Mouse (Mus musculus) natural killer cell, adult 2 months (primary cell): ENCODE results near the gene Pla1a.

Experiments
- DNase-seq, 2 experiments: peaks; one replicate each; pipeline ENCODE4 v3.0.0; 2022; ENCODE audit warnings: low spot score in 2 of 2

The Pla1a gene

DNA sequence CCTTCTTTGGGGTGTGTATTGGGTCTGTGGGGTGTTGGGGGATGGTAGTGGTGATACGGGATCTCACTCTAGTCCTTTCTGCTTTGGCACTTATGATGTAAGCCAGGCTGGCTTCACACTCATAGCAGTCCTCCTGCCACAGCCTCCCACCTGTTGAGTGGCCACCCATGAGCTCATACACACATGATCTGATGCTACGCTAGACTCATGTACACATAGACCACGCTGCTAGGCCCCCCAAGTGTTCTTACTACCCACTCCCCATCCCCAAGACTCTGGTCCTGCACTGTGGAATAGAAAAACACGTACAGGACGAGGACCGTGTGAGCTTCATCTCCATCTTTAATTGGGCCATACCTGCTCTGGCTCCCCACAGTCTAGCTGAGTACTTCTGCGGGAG lies 63.9 kb downstream of the Pla1a start:
- no peak for DNase-seq

DNA sequence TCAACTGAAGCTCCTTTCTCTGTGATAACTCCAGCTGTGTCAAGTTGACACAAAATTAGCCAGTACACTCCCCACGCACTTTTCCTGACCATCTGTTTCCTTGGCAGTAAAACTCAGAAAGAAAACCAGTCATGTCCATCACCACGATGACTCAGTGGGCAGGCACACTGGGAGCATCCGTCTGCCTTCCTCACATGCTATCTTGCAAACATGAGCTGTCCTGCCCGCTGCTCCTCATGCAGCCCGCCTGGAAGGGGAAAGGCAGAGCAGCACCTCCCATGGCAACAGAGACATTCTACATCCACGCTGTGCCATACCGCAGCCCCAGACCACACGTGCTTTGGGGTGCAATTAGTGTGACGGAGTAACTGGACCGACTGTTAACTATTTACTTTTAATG lies 64.6 kb downstream of the Pla1a start:
- DNase-seq: no peak

DNA sequence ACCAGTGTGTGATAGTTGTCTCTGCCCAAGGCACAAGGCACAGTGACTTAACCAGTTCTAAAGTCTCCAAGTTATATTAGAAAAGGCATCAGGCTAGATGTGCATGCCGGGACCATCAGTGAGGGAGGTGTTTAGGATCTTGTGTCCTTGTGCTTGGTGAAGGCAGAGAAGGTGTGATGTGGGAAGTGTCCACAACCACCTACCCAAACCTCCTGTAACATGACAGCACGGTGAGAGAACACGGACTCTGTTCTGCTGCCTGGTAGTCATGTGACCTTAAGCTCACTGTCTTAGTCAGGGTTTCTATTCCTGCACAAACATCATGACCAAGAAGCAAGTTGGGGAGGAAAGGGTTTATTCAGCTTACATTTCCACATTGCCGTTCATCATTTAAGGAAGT lies 66.7 kb downstream of the Pla1a start:
- no peak for DNase-seq

DNA sequence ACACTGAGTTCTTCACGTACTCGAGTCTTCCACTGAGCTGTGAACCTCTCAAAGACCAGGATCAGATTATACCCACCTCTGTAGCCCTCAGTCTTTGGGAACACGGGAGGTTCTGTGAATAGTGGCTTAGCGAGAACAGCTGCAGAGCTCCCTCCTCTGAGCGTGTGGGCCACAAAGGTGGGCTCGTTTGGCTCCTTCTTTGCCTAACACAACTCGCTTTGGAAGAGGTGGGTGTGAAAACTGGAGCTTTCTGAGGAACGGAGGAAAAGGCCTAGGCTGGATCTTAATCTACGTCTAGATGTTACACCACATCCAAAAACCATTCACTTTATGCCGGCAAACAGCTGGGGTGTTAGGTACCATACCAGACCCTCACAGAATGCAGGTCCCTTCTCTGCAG lies 67.6 kb downstream of the Pla1a start:
- no peak for DNase-seq

DNA sequence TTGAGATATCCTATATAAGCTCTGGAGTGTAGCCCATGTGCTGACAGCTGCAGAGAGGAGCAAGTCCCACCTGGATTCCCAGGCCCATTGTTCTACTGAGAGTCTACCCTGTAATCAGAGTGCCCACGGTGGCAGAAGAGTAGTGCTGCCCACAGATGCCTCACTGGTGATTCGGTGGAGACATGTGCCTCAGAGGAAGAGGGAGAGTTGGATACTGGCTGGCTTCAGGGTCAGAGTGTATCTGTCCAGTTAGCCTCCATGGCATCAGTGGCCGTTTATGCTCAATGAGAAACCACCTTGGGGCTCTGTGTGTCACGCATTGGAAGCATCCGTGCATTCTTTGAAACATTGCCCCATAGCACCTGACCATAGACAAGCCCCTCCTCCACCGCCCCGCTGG lies 69.3 kb downstream of the Pla1a start:
- DNase-seq: no peak

DNA sequence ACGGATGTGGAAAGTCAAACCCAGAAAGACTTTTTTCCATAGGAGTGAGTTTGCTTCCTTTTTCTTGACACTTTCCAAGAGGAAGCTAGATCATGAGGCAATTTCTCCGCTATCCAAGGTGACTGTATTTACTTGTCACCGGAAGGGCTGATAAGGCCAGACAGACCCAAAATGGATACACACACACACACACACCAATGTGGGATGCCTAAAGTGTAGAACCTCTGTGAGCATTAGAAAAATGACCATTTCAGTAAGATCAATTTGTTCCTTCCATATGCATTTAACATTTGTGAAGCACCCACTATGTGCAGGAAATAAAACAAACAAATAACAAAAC lies 69.7 kb downstream of the Pla1a start:
- DNase-seq: no peak

DNA sequence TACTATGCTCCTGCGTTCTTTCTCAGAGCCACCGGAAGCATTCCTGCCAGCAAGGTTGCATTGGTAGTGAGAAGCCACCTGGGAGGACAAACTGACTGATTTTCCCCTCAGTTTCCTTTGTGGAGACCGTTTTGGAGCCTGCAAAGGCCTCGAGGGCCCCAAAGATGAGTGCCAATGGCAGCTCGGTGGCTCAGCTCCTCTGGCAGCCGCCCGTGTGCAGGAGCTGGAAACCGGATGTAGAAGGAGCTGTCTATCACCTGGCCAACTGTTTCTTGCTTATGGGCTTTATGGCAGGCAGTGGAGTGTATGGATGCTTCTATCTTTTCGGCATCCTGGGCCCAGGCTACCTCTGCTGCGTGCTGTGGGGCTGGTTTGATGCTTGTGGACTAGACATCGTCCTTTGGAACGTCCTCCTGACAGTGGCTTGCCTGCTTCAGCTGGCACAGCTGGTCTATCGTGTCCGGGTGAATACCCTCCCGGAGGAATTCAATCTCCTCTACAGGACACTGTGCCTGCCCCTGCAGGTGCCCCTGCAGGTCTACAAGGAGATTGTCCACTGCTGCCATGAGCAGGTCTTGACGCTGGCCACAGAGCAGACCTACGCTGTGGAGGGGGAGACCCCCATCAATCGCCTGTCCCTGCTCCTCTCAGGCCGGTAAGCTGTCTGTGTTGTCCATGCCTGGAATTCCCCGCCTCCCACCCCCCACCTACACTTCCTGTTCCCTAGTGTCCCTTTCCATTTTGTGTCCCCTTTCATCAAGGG lies 70.3 kb downstream of the Pla1a start:
- no peak for DNase-seq

DNA sequence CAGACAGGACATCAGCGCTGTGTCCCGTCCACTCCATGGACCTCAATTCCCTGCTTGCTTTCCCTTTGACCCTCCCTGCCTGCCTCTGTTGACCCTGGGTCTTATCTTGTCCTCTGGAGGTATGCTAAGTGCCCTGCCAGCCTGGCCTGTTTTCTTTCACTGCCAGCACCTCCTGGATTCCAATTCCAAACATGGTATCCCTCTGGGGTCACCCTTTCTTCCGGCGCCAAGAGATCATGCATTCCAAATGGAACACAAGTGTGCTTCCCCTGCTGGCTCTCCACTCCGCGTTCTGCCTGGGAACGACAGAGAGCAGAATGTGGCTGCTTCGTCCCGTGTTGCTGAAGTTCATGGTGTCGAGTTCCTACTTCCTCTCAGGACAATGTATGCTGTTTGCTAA lies 71.0 kb downstream of the Pla1a start, which contains the start of gene Popdc2:
Gene Popdc2 (plus strand): TSS at position 277 of the 400 bp plus-strand sequence.
- no peak for DNase-seq

DNA sequence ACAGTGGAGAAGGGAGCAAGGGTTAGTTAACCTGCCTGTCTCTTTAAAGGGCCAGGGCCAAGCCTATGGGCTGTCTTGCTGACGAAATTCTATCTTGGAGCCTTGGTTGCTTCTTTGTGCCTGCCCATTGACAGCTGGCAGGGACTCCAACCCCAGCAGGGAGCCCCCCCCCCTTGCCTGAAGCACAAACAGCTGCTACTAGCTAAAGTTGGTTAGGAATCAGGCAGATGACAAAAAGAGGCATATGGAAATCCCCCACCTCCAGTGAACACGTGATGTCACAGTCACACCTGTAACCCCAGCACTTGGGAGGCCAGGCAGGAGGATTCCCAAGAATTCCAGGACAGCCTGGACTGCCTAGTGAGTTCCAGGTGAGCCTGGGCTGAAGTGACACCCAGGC lies 72.6 kb downstream of the Pla1a start:
- DNase-seq: no peak

DNA sequence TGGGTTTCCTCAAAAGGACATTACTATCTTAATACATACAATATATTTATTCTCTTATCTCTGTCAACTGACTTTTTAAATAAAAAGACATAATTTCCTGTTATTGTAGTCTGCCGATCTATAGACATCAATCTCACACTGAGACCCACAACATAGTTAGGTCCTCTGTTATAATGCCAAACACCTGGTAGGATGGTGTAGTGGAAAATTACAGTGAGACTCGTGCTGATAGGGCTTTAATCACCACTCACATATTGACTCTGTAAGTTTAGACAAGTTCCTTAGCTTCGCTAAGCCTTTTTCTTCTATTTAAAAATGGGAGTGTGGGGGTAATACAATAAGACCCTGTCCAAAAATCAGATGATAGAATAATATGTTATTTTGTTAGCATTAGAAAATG lies 73.1 kb downstream of the Pla1a start:
- no peak for DNase-seq

DNA sequence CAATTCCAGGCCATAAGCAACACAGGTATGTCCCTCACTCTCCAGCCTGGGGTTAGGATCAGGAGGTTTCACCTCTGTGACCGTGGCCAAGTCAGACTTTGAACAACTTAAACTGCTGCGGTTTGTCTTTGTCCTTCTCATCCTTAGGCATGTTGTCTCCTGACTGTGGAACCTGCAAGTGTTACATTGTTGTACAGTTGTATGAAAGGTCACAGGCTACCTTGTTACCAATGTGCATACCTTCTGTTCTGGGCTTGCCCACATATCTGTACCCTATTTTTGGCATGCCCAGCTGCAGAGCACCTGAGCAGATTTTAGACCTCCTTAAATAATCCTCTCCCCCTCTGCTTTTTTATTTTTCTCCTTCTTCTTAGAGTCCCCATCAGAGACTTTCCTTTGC lies 73.7 kb downstream of the Pla1a start:
- no peak for DNase-seq

DNA sequence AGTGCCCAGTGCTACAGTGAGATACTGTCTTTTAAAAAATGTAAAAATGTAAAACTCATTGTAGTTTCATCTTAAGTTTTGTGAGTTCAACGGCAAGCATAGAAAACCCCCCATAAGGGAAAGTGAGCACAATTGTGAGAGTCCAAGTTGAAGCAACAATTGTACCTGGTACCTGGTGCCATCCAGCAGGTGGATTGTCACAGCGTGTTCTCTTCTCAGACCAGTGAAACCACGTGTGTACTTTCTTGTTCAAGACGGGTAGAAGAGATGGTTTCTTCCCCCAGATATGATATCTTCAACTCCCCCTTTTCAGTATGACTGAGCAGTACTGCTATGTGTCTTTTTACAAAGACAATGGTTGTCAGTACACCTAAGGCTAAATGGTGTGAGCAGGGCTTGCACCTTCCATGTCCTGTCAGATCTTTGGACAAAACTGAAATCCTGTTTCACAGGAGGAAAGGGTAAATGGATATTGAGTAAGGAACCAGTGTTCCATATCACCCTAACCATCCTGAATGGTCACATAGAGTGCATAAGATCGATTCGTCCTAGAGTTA lies 74.6 kb downstream of the Pla1a start:
- DNase-seq: no peak

DNA sequence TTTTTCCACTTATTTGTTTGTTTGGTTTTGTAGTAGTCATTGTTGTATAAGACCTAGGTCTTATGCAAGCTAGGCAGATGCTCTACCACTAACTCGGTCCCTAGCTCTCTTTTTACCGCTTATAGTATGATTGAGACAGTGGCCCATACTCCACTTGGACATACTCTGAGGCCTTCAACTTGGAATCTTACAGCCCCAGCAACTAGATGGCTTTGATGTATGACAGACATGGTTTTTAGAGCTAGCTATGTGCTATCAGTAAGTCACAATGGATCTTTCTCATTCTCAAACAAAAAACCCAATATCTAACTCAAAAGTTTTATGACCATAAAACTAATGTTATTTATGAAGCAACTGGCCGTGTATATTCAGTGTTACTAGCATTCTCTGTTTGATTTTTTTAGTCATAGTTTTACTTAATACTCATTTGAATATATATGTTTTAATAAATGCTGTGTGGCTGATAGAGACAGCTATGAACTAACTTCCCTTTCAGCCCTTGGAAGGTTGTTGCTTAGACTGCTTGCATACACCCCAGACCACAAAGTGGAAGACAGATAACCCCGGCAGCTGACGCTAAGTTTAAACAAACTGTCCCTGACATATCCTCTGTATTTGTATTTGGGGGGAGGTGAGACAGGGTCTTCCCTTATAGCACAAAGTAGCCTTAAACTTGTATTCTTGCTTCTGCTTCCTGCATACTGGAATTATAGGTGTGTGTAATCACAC lies 78.6 kb downstream of the Pla1a start:
- DNase-seq: no peak

DNA sequence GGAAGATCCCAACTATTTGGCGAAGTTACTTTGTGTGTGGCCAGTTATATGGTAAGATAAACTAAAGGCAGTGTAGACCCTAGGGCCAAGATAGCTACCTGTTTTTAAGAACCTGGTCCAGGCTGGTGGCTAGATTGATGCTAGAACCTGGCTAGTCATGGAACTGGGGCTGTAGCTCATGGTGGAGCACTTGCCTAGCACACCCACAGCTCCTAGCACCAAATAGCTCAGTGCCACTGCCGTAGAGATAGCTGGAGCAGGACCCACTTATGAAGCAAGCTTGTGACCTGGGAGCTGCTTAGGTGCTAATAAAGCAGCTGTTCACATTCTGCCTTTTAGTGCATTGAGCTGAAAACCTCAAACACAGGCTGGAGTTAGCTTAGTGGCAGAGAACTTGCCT lies 79.3 kb downstream of the Pla1a start:
- DNase-seq: no peak

DNA sequence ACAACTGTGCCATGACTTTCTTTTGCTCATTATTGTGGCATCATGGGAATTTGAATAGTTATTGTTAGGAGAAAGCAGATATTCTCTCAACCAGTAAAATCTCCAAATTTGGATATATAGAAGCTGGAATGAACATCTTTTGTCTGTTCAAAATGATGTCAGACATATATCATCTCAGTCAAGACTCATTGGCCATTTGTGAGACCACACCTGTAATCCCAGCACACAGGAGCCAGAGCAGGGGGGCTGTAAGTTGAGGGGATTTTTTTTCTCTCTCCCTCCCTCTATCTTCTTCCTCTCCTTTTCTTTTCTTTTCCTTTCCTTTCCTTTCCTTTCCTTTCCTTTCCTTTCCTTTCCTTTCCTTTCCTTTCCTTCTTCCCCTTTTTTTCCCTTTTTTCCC lies 80.1 kb downstream of the Pla1a start:
- no peak for DNase-seq

DNA sequence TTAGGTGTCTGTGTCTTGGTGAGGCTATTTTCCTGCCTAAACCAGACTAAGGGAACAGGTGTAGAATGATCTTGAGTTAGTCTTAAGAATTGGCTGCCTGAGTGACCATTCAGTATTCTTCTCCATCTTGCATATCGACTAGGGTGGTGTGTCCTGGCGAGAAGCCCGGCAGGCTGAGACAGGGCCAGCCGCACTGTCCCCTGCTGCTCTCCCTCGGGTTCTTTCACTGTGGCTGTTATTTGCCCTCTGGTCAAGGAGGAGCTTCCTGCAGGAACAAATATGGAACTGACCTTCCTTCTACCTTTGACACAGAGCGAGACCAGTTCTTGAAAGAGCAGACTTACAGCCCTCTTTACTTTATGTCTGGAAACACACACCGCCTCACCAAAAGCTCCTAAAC lies 80.9 kb downstream of the Pla1a start:
- DNase-seq: no peak

DNA sequence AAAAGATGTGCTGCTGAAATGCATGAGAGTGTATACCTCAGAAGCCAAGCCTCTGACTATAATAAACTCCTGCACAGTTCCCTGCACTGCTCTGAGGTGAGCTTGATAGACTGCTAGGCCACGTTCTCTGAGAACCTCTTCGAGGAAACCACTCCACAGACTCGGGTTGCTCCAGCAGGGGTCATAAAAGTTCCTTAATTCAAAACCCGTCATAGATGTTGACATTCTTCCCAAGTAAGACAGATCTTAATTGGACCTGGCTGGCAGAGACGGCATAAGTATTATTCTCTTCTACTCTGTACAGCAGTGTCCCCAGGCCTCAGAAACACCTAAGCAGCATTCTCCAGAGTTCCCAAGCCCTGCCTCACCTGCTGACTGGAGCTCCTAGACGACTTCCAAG lies 82.0 kb downstream of the Pla1a start:
- DNase-seq: no peak

DNA sequence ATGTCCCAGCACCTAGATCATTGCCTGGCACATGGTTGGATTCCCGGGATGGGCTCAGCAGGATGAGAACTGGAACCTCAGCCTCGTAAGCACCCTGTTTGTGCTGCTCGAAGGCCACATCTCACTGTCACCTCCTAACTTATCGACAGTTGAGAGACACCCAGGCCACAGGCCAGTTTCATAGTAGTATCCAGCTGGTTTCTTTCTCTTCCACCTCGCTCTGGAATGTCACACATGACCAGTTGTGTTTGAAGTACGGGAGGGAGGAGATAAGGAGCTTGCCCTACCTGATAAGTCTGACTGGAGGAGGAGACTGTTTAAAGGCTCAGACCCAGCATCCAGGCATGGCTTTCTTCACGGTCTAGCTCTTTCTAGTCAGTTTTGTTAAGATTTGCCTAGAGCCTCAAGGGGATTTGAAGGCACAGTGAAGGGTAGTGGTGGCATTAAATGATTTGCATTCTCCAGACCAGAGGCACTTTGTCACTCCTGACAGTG lies 82.5 kb downstream of the Pla1a start:
- DNase-seq: peak in 1 of 2 experiments; percentile 3

DNA sequence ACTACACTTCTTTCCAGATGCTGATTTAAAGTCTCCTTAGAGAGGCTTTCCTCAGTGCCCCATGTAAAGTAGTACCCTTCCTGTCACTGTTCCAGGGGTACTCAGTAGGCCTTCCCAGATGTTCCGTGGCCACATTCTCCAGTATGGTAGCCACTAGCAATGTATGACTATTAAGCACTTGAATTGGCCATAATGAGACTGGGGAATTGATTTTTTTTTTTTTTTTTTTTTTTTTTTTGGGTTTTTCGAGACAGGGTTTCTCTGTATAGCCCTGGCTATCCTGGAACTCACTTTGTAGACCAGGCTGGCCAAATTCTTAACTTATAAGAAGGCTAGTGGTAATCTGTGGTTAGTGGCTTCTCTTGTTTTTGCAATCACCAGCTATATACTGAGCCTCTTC lies 83.1 kb downstream of the Pla1a start:
- DNase-seq: no peak

DNA sequence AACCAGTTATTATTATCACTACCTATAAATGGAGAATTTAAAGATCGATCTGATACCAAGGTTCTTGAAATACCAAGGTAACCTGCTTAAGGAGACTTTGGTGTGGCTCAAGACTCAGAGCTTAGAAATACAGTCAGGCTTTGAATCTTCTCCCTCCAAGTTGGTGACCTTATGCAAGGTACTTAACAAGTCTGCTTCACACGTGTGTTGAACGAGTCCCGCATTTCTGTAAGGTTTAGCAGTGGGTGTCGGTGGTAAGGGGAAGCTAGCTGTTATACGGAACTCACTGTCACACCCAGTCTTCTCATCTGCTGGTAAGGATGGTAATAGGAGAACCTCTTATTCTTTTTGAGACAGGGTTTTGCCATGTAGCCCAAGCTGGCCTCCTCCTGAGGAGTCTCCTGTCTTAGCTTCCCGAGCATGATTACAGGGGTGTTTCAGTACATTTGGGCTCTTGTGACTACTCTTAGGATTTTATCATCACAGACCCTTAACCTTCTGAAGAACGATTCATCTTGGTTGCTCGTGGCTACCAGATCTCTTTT lies 84.7 kb downstream of the Pla1a start:
- no peak for DNase-seq

DNA sequence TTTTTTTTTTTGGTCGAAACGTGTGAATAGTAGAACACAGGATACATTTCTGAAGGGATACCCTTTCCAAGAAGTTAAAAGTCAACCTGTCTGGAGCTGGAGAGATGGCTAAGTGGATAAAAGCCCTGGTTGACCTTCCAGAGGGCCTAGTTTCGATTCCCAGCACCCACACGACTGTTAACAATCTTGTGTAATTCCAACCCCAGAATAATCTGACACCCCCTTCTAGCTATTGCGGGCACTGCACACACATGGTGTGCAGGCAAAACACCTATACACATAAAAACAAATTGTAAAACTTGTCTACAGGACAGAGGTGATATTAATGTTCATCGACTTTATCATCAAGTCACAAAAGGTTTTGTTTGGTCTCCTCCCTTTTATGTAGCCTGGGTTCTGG lies 85.4 kb downstream of the Pla1a start:
- DNase-seq: no peak

DNA sequence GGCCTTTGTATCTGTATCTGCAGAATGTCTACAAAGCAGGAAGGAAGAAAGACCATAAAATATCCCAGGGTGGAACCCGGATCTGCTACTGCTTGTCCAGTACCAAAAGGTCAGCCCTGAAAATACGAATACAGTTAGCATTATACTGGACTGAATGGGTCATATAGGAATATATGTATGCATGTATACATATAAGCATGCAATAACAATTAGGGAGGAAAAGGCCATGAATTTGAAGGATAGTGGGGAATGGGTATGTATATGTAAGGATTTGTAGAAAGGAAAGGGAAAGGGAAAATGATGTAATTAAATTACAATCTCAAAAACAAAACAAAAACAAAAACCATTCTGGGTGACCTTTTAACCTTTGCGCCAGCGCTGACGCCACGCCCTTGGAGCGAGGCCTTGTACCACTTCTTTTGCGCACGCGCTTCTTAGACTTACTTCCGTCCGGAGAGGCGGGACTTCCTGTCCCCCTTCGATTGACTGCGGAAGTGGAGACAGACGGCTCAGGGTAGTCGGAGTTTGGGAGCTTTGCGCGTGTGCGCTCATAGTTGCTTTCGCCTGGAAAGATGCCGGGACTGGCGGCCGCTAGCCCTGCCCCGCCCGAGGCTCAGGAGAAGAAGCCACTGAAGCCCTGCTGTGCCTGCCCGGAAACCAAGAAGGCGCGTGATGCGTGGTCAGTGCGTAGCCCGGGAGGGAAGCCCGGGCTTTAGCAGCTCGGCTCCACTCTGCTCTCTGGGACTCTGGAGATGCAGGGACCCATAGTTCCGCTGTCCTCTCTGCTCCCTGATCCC lies 86.2 kb downstream of the Pla1a start, which contains the start of the genes Cox17 and Gm21987:
Gene Cox17 (plus strand): TSS at position 463 of the 797 bp plus-strand sequence.
Gene Gm21987 (plus strand): TSS at position 512 of the 797 bp plus-strand sequence.
- peak; percentile 93 for DNase-seq
